Mouse (Mus musculus): ENCODE results near the gene Kdm7a.

Kdm7a gene

GRCm38 (mm10) chr6:39206581-39207461 lies at the start of gene Kdm7a:
Gene Kdm7a (minus strand): TSS chr6:39206789.
- peak; percentile 88 for DNase-seq

- DNase-seq = no peak
Measured at GRCm38 (mm10) chr6:39255271-39255670, 48.7 kb upstream of the Kdm7a start.

- DNase-seq = no peak
Measured at GRCm38 (mm10) chr6:39250055-39250454, 43.5 kb upstream of the Kdm7a start.

GRCm38 (mm10) chr6:39249176-39249770 lies 42.7 kb upstream of the Kdm7a start:
- no peak for DNase-seq

GRCm38 (mm10) chr6:39244066-39244465 lies 37.5 kb upstream of the Kdm7a start:
- no peak for DNase-seq

GRCm38 (mm10) chr6:39243511-39243961 lies 36.9 kb upstream of the Kdm7a start:
- DNase-seq = peak; percentile 90

- DNase-seq = peak; percentile 87
Measured at GRCm38 (mm10) chr6:39242718-39243471, 36.3 kb upstream of the Kdm7a start.

GRCm38 (mm10) chr6:39241421-39241891 lies 34.9 kb upstream of the Kdm7a start:
- peak; percentile 64 for DNase-seq

- no peak for DNase-seq
Measured at GRCm38 (mm10) chr6:39240956-39241355, 34.4 kb upstream of the Kdm7a start.

GRCm38 (mm10) chr6:39237887-39238286 lies 31.3 kb upstream of the Kdm7a start:
- DNase-seq = peak; percentile 33

- no peak for DNase-seq
Measured at GRCm38 (mm10) chr6:39232617-39233016, 26.0 kb upstream of the Kdm7a start.

GRCm38 (mm10) chr6:39230664-39231063 lies 24.1 kb upstream of the Kdm7a start:
- peak; percentile 13 for DNase-seq

- DNase-seq = no peak
Measured at GRCm38 (mm10) chr6:39226610-39226955, 20.0 kb upstream of the Kdm7a start.

GRCm38 (mm10) chr6:39225876-39226609 lies 19.5 kb upstream of the Kdm7a start:
- no peak for DNase-seq

- DNase-seq = peak; percentile 20
Measured at GRCm38 (mm10) chr6:39223328-39223885, 16.8 kb upstream of the Kdm7a start.

GRCm38 (mm10) chr6:39222487-39222886 lies 15.9 kb upstream of the Kdm7a start:
- DNase-seq = no peak

GRCm38 (mm10) chr6:39217961-39218360 lies 11.4 kb upstream of the Kdm7a start:
- DNase-seq = no peak

- DNase-seq = no peak
Measured at GRCm38 (mm10) chr6:39217138-39217537, 10.5 kb upstream of the Kdm7a start.

- no peak for DNase-seq
Measured at GRCm38 (mm10) chr6:39214949-39215606, 8.5 kb upstream of the Kdm7a start.

GRCm38 (mm10) chr6:39209677-39210076 lies 3.1 kb upstream of the Kdm7a start:
- DNase-seq = no peak

GRCm38 (mm10) chr6:39208181-39208580 lies 1.6 kb upstream of the Kdm7a start:
- DNase-seq = peak; percentile 85
